Mouse (Mus musculus) embryonic fibroblast, embryonic 13.5 days (primary cell): ENCODE results near the gene 4930519G04Rik.

ENCODE experiments used
- CTCF ChIP-seq: IDR thresholded peaks from 2 replicates; pipeline ENCODE4 v1.5.1; 2011; ENCODE audit warnings: mild to moderate bottlenecking, control low read depth, low read length, moderate library complexity, borderline replicate concordance; ENCODE audit not compliant: insufficient read depth
- POLR2A ChIP-seq: IDR thresholded peaks from 2 replicates; pipeline ENCODE4 v1.6.1; 2011; ENCODE audit warnings: low read depth, mild to moderate bottlenecking, control low read depth, low read length, moderate library complexity

GRCm38 (mm10) chr5:114922998-114923473 lies 69.6 kb downstream of the 4930519G04Rik start, which contains the start of gene Oasl1:
- TF ChIP-seq POLR2A = no peak
- no peak for TF ChIP-seq CTCF
